Mouse (Mus musculus) frontal cortex, postnatal 10 days (tissue): ENCODE data around the gene Sirt4.
"Not testable (repeated sequence)": the region's sequence is repeated elsewhere in the genome, so short reads cannot be mapped to it uniquely, and the experiment has no call there.

Experiments used
- DNase-seq, 2 experiments: peaks; one replicate each; pipeline ENCODE4 v3.0.0; 2022; ENCODE audit warnings: low spot score in 2 of 2, mixed read lengths in 1 of 2

Sirt4 gene

GRCm38 (mm10) chr5:115483947-115484920, at the start of gene Sirt4:
Gene Sirt4, minus strand, starts transcription at chr5:115484725.
- peak; percentile 80 for DNase-seq

- DNase-seq: no peak
These were observed 47.2 kb upstream of the Sirt4 start for GRCm38 (mm10) chr5:115531671-115532270.

- no peak for DNase-seq
These were observed 45.9 kb upstream of the Sirt4 start for GRCm38 (mm10) chr5:115530447-115530809.

- DNase-seq: no peak
These were observed 45.4 kb upstream of the Sirt4 start for GRCm38 (mm10) chr5:115529742-115530446.

- DNase-seq: no peak
These were observed 44.8 kb upstream of the Sirt4 start for GRCm38 (mm10) chr5:115529364-115529741.

- no peak for DNase-seq
These were observed 43.6 kb upstream of the Sirt4 start for GRCm38 (mm10) chr5:115528128-115528527.

GRCm38 (mm10) chr5:115526456-115527202, 42.1 kb upstream of the Sirt4 start:
- no peak for DNase-seq

- no peak for DNase-seq
These were observed 41.4 kb upstream of the Sirt4 start for GRCm38 (mm10) chr5:115525943-115526342.

GRCm38 (mm10) chr5:115525416-115525815, 40.9 kb upstream of the Sirt4 start:
- DNase-seq: no peak

- DNase-seq: no peak
These were observed 39.9 kb upstream of the Sirt4 start for GRCm38 (mm10) chr5:115524471-115524870.

GRCm38 (mm10) chr5:115523971-115524370, 39.4 kb upstream of the Sirt4 start:
- no peak for DNase-seq

GRCm38 (mm10) chr5:115522981-115523499, 38.5 kb upstream of the Sirt4 start:
- no peak for DNase-seq

- DNase-seq: no peak
These were observed 38.0 kb upstream of the Sirt4 start for GRCm38 (mm10) chr5:115522531-115522930.

GRCm38 (mm10) chr5:115521553-115522461, 37.3 kb upstream of the Sirt4 start:
- DNase-seq: no peak

- no peak for DNase-seq
These were observed 35.9 kb upstream of the Sirt4 start for GRCm38 (mm10) chr5:115520325-115520869.

GRCm38 (mm10) chr5:115518214-115518613, 33.7 kb upstream of the Sirt4 start:
- not testable (repeated sequence) for DNase-seq

- no peak for DNase-seq
These were observed 33.0 kb upstream of the Sirt4 start for GRCm38 (mm10) chr5:115517501-115517900.

- DNase-seq: no peak
These were observed 32.4 kb upstream of the Sirt4 start for GRCm38 (mm10) chr5:115516908-115517307.

- DNase-seq: no peak
These were observed 31.8 kb upstream of the Sirt4 start for GRCm38 (mm10) chr5:115516081-115516907.
